Mouse (Mus musculus) kidney, adult 2 months (tissue): ENCODE results near the gene Coro1c.

Source experiments
- CTCF ChIP-seq: fragments of 200-500 bp; conservative IDR thresholded peaks from 2 replicates; pipeline ENCODE4 v1.5.1; 2011; ENCODE audit warnings: low read depth, mild to moderate bottlenecking, control low read depth, low read length, moderate library complexity, mixed read lengths; ENCODE audit not compliant: insufficient read depth, insufficient read length
- POLR2A ChIP-seq: fragments of 200-500 bp; IDR thresholded peaks from one replicate; pipeline ENCODE4 v1.6.1; 2011; ENCODE audit warnings: low read depth, low read length, control low read depth

DNA sequence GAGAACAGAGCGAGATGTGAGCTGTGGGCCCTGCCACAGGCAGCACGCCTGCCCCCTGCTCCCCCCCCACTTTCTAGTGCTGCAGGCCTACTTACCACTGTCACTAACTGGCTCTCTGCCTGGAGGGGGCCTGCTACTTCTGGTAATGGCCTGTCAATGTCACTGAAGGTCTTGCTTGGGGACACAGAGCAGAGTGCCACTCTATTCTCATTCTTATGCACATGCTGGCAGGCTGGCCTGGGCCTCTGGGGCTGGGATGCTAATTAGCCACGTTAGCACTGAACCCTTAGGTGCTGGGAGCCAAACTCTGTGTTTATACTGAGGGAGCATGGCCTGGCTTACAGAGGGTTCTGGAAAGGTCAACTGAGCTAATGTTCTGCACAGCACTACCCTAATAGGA, 52.9 kb downstream of the Coro1c start:
- no peak for TF ChIP-seq POLR2A
- no peak for TF ChIP-seq CTCF
